Mouse (Mus musculus) urinary bladder, postnatal 10 days (tissue): Measurements from ENCODE around the gene Ints1.
"Not testable (repeated sequence)": the region's sequence is repeated elsewhere in the genome, so short reads cannot be mapped to it uniquely, and the experiment has no call there.

Experiments used
- DNase-seq: peaks from one replicate; pipeline ENCODE4 v3.0.0; 2022; ENCODE audit warnings: low spot score

Ints1 gene

GRCm38 (mm10) chr5:139756135-139756534 is 19.3 kb downstream of the Ints1 start:
- DNase-seq, result no peak

GRCm38 (mm10) chr5:139754753-139755152 is 20.7 kb downstream of the Ints1 start:
- no peak for DNase-seq

GRCm38 (mm10) chr5:139750535-139750934 is 24.9 kb downstream of the Ints1 start:
- no peak for DNase-seq

- no peak for DNase-seq
Measured at GRCm38 (mm10) chr5:139749413-139750125, 25.9 kb downstream of the Ints1 start.

- DNase-seq, result no peak
Measured at GRCm38 (mm10) chr5:139745771-139746170, 29.7 kb downstream of the Ints1 start.

- not testable (repeated sequence) for DNase-seq
Measured at GRCm38 (mm10) chr5:139742640-139743039, 32.8 kb downstream of the Ints1 start.

- no peak for DNase-seq
Measured at GRCm38 (mm10) chr5:139738592-139739315, 36.7 kb downstream of the Ints1 start.

- no peak for DNase-seq
Measured at GRCm38 (mm10) chr5:139737841-139738591, 37.5 kb downstream of the Ints1 start.

- no peak for DNase-seq
Measured at GRCm38 (mm10) chr5:139736504-139736940, 39.0 kb downstream of the Ints1 start.

GRCm38 (mm10) chr5:139735677-139736503 is 39.6 kb downstream of the Ints1 start, which contains the start of gene Micall2:
Gene Micall2, minus strand, starts transcription at chr5:139736336.
- DNase-seq, result peak; percentile 82

- DNase-seq, result no peak
Measured at GRCm38 (mm10) chr5:139734746-139735145, 40.7 kb downstream of the Ints1 start.

GRCm38 (mm10) chr5:139734016-139734415 is 41.5 kb downstream of the Ints1 start:
- DNase-seq, result no peak

GRCm38 (mm10) chr5:139732634-139733107 is 42.8 kb downstream of the Ints1 start:
- DNase-seq, result no peak

GRCm38 (mm10) chr5:139730712-139731486 is 44.6 kb downstream of the Ints1 start:
- DNase-seq, result no peak

GRCm38 (mm10) chr5:139727261-139727660 is 48.2 kb downstream of the Ints1 start:
- no peak for DNase-seq

- no peak for DNase-seq
Measured at GRCm38 (mm10) chr5:139726186-139726585, 49.3 kb downstream of the Ints1 start.

- DNase-seq, result no peak
Measured at GRCm38 (mm10) chr5:139724336-139725116, 50.9 kb downstream of the Ints1 start.

GRCm38 (mm10) chr5:139723113-139723512 is 52.4 kb downstream of the Ints1 start:
- no peak for DNase-seq

- DNase-seq, result no peak
Measured at GRCm38 (mm10) chr5:139722709-139723108, 52.8 kb downstream of the Ints1 start.

GRCm38 (mm10) chr5:139718949-139719348 is 56.5 kb downstream of the Ints1 start:
- no peak for DNase-seq
